Comparison of ENCODE assay signal across 25 mouse cellular contexts in genomic region chr15:102094157-102094556, GRCm38 (mm10). TPM values are rescaled to one million over a fixed set of nuclear protein-coding genes. Genes with fewer than 3 reads are reported as not detected.
DNase-seq lines count a peak whose midpoint lies in the region; ATAC-seq and TF ChIP-seq lines count a peak whose summit lies in the region.
"Had no signal": no experiment of that assay in that cellular context is flagged by ENCODE, and none has a peak within 500 bp of the region (broad histone marks: within the 10 kb centered on the region; RNA-seq: fewer than 3 reads in every experiment).

No protein-coding gene starts in this region.

- 19% methylated on average over 2 of the region's 2 CpGs for WGBS in intestine, postnatal 0 days
- 40% methylated on average over 2 of the region's 2 CpGs for WGBS in intestine, embryonic 16.5 days
- 59% methylated on average over 2 of the region's 2 CpGs for WGBS in lung, postnatal 0 days
- 15% methylated on average over 2 of the region's 2 CpGs for WGBS in small intestine, adult 2 months

- no peak overlapping the region for H3K4me3 ChIP-seq in intestine, postnatal 0 days (ENCODE audit: low read depth, low read length)
- no peak overlapping the region for H3K4me3 ChIP-seq in intestine, embryonic 16.5 days (ENCODE audit: low read length)
- H3K4me3 ChIP-seq in lung, postnatal 0 days (ENCODE audit: low read depth, low read length) = no peak overlapping the region
- no peak overlapping the region for H3K4me3 ChIP-seq in small intestine, adult 2 months (ENCODE audit: low read depth, low read length)
- H3K4me3 ChIP-seq: embryonic facial prominence, embryonic 10.5 days; embryonic facial prominence, embryonic 13.5 days; erythroblast, embryonic 14.5 days; forebrain, embryonic 12.5 days; forebrain, embryonic 15.5 days; heart, embryonic 10.5 days; heart, embryonic 13.5 days; hindbrain, embryonic 12.5 days; hindbrain, embryonic 15.5 days had no signal

- no peak for ATAC-seq in intestine, postnatal 0 days
- ATAC-seq in intestine, embryonic 16.5 days = no peak
- ATAC-seq in lung, postnatal 0 days = no peak
- ATAC-seq: CD4-positive, CD25-positive, alpha-beta regulatory T cell, adult 4 months; forebrain, embryonic 15.5 days had no signal

- no peak overlapping the region for H3K9ac ChIP-seq in intestine, postnatal 0 days (ENCODE audit: low read depth, low read length)
- no peak overlapping the region for H3K9ac ChIP-seq in intestine, embryonic 16.5 days (ENCODE audit: low read depth, low read length)
- no peak overlapping the region for H3K9ac ChIP-seq in lung, postnatal 0 days (replicated peaks; ENCODE audit: low read depth)
- H3K9ac ChIP-seq: embryonic facial prominence, embryonic 13.5 days; forebrain, embryonic 12.5 days; forebrain, embryonic 15.5 days; heart, embryonic 13.5 days; hindbrain, embryonic 12.5 days; hindbrain, embryonic 15.5 days had no signal

- peaks cover 2% of the 10 kb centered on the region; the same call in 1 of the 2 replicates for H3K4me1 ChIP-seq in intestine, postnatal 0 days (replicated peaks; ENCODE audit: control insufficient read depth, insufficient read depth, low read length)
- H3K4me1 ChIP-seq in intestine, embryonic 16.5 days (ENCODE audit: control insufficient read depth, insufficient read depth, low read length) = peaks cover 14% of the 10 kb centered on the region
- peaks cover 12% of the 10 kb centered on the region for H3K4me1 ChIP-seq in lung, postnatal 0 days (ENCODE audit: insufficient read depth, low read depth, low read length)
- peaks cover 2% of the 10 kb centered on the region; the same call in 1 of the 2 replicates for H3K4me1 ChIP-seq in small intestine, adult 2 months (ENCODE audit: control insufficient read depth, insufficient read depth, insufficient read length, low read length)
- H3K4me1 ChIP-seq: forebrain, embryonic 15.5 days had no signal

- DNase-seq in lung, postnatal 0 days (ENCODE audit: low spot score) = no peak
- no peak for DNase-seq in lung, postnatal 14 days
- no peak for DNase-seq in retina, embryonic 14.5 days (ENCODE audit: low spot score)
- DNase-seq: adrenal gland, adult 2 months; adrenal gland, postnatal 14 days; cerebellum, adult 11-12 months; cerebellum, adult 8-10 months; cerebellum, postnatal 10 days; cerebellum, postnatal 36 days; embryo, embryonic 11 days; gastrocnemius, postnatal 14 days; heart, adult 18-20 months had no signal

- H3K4me2 ChIP-seq in intestine, postnatal 0 days (replicated peaks; ENCODE audit: low read depth) = no peak overlapping the region
- H3K4me2 ChIP-seq in intestine, embryonic 16.5 days (ENCODE audit: low read depth, low read length) = no peak overlapping the region
- no peak overlapping the region for H3K4me2 ChIP-seq in lung, postnatal 0 days (replicated peaks; ENCODE audit: low read depth, low read length)
- H3K4me2 ChIP-seq: embryonic facial prominence, embryonic 13.5 days; forebrain, embryonic 12.5 days; forebrain, embryonic 15.5 days; heart, embryonic 13.5 days; hindbrain, embryonic 12.5 days; hindbrain, embryonic 15.5 days had no signal

- peaks cover 88% of the 10 kb centered on the region for H3K36me3 ChIP-seq in intestine, postnatal 0 days (ENCODE audit: control insufficient read depth, insufficient read depth)
- peaks cover 22% of the 10 kb centered on the region for H3K36me3 ChIP-seq in intestine, embryonic 16.5 days (ENCODE audit: control insufficient read depth, insufficient read depth, low read length)
- peaks cover 53% of the 10 kb centered on the region for H3K36me3 ChIP-seq in lung, postnatal 0 days (ENCODE audit: insufficient read depth, low read length)
- peaks cover 70% of the 10 kb centered on the region for H3K36me3 ChIP-seq in small intestine, adult 2 months (ENCODE audit: control insufficient read depth, insufficient read depth, low read length)

- peak; percentile 18; the same call in 1 of the 2 replicates for TF ChIP-seq CTCF in intestine, postnatal 0 days (IDR thresholded peaks at IDR 0.05; ENCODE audit: low read depth)
- TF ChIP-seq CTCF in lung, postnatal 0 days (IDR thresholded peaks at IDR 0.05) = peak; percentile 18; the same call in 1 of the 2 replicates
- no peak for TF ChIP-seq CTCF in small intestine, adult 2 months (IDR thresholded peaks at IDR 0.05; ENCODE audit: extremely low read depth, insufficient read length, insufficient replicate concordance, low read depth, low read length)

- TF ChIP-seq EP300 in lung, postnatal 0 days (IDR thresholded peaks at IDR 0.05) = no peak

- H3K27me3 ChIP-seq in intestine, postnatal 0 days (replicated peaks; ENCODE audit: control insufficient read depth, insufficient read depth, low read length) = no peaks in the 10 kb centered on the region
- H3K27me3 ChIP-seq in intestine, embryonic 16.5 days (replicated peaks; ENCODE audit: control insufficient read depth, insufficient read depth, low read length) = no peaks in the 10 kb centered on the region
- no peaks in the 10 kb centered on the region for H3K27me3 ChIP-seq in lung, postnatal 0 days (replicated peaks; ENCODE audit: insufficient read depth, low read length)
- H3K27me3 ChIP-seq in small intestine, adult 2 months (ENCODE audit: control insufficient read depth, insufficient read depth, low read length) = no peaks in the 10 kb centered on the region
- H3K27me3 ChIP-seq: embryonic facial prominence, embryonic 13.5 days; forebrain, embryonic 15.5 days; heart, embryonic 13.5 days had no signal

- no peaks in the 10 kb centered on the region for H3K9me3 ChIP-seq in intestine, postnatal 0 days (ENCODE audit: control insufficient read depth)
- H3K9me3 ChIP-seq in intestine, embryonic 16.5 days (ENCODE audit: control insufficient read depth, low read length) = no peaks in the 10 kb centered on the region
- H3K9me3 ChIP-seq in lung, postnatal 0 days (ENCODE audit: low read length) = no peaks in the 10 kb centered on the region
- H3K9me3 ChIP-seq: embryonic facial prominence, embryonic 10.5 days; embryonic facial prominence, embryonic 13.5 days; forebrain, embryonic 12.5 days; forebrain, embryonic 15.5 days; heart, embryonic 10.5 days; heart, embryonic 13.5 days; hindbrain, embryonic 12.5 days; hindbrain, embryonic 15.5 days had no signal

- H3K27ac ChIP-seq in intestine, postnatal 0 days (ENCODE audit: low read depth, low read length) = no peak overlapping the region; the same call in 1 of the 2 replicates
- no peak overlapping the region for H3K27ac ChIP-seq in intestine, embryonic 16.5 days (ENCODE audit: low read length)
- H3K27ac ChIP-seq in lung, postnatal 0 days (ENCODE audit: low read length) = no peak overlapping the region
- H3K27ac ChIP-seq in small intestine, adult 2 months (ENCODE audit: insufficient read depth, low read depth, low read length) = 0 out of 2 replicates have a peak overlapping the region, but pooled peaks have one; percentile 4
- H3K27ac ChIP-seq: embryonic facial prominence, embryonic 10.5 days; embryonic facial prominence, embryonic 13.5 days; forebrain, embryonic 12.5 days; forebrain, embryonic 15.5 days; heart, embryonic 10.5 days; heart, embryonic 13.5 days; hindbrain, embryonic 12.5 days; hindbrain, embryonic 15.5 days had no signal

- no peak for TF ChIP-seq POLR2A in small intestine, adult 2 months (IDR thresholded peaks at IDR 0.05; ENCODE audit: low read depth, low read length)

RNA-seq across cellular contexts. Expression of gene Tns2, which starts 6.1 kb away (rescaled TPM):
- 11.7 and 15.0 TPM in 2 replicates for polyA plus RNA-seq in intestine, postnatal 0 days (2015; fragmentation: Nextera tagmentation; extraction: Ambion mirVana)
- polyA plus RNA-seq in intestine, embryonic 16.5 days (2015; fragmentation: Nextera tagmentation; extraction: Ambion mirVana) = 26.4 and 28.6 TPM in 2 replicates
- 48.7 and 51.6 TPM in 2 replicates for polyA plus RNA-seq in lung, postnatal 0 days (2015; fragmentation: Nextera tagmentation; extraction: Ambion mirVana)
- 26.4 and 42.5 TPM in 2 replicates for polyA plus RNA-seq in small intestine, adult 2 months (2012; rRNA removed)

RNA-seq across cellular contexts. Expression of gene Eif4b, which starts 20.6 kb away (rescaled TPM):
- 47.8 and 53.0 TPM in 2 replicates for polyA plus RNA-seq in intestine, postnatal 0 days (2015; fragmentation: Nextera tagmentation; extraction: Ambion mirVana)
- 112 and 117 TPM in 2 replicates for polyA plus RNA-seq in intestine, embryonic 16.5 days (2015; fragmentation: Nextera tagmentation; extraction: Ambion mirVana)
- polyA plus RNA-seq in lung, postnatal 0 days (2015; fragmentation: Nextera tagmentation; extraction: Ambion mirVana) = 54.0 and 61.8 TPM in 2 replicates
- polyA plus RNA-seq in small intestine, adult 2 months (2012; rRNA removed) = 22.7 and 54.7 TPM in 2 replicates

RNA-seq across cellular contexts. Expression of gene Spryd3, which starts 41.9 kb away (rescaled TPM):
- 26.3 and 26.7 TPM in 2 replicates for polyA plus RNA-seq in intestine, postnatal 0 days (2015; fragmentation: Nextera tagmentation; extraction: Ambion mirVana)
- 27.5 and 28.0 TPM in 2 replicates for polyA plus RNA-seq in intestine, embryonic 16.5 days (2015; fragmentation: Nextera tagmentation; extraction: Ambion mirVana)
- polyA plus RNA-seq in lung, postnatal 0 days (2015; fragmentation: Nextera tagmentation; extraction: Ambion mirVana) = 20.4 and 22.2 TPM in 2 replicates
- 22.7 and 48.8 TPM in 2 replicates for polyA plus RNA-seq in small intestine, adult 2 months (2012; rRNA removed)

RNA-seq across cellular contexts. Expression of gene Igfbp6, which starts 50.0 kb away (rescaled TPM):
- polyA plus RNA-seq in intestine, postnatal 0 days (2015; fragmentation: Nextera tagmentation; extraction: Ambion mirVana) = 27.8 and 29.1 TPM in 2 replicates
- 11.8 and 11.9 TPM in 2 replicates for polyA plus RNA-seq in intestine, embryonic 16.5 days (2015; fragmentation: Nextera tagmentation; extraction: Ambion mirVana)
- polyA plus RNA-seq in lung, postnatal 0 days (2015; fragmentation: Nextera tagmentation; extraction: Ambion mirVana) = 109 and 123 TPM in 2 replicates
- 5.4 and 22.3 TPM in 2 replicates for polyA plus RNA-seq in small intestine, adult 2 months (2012; rRNA removed)
- polyA plus RNA-seq: hindbrain, embryonic 12.5 days had no signal

RNA-seq across cellular contexts. Expression of gene Soat2, which starts 56.2 kb away (rescaled TPM):
- 52.7 and 56.7 TPM in 2 replicates for polyA plus RNA-seq in intestine, postnatal 0 days (2015; fragmentation: Nextera tagmentation; extraction: Ambion mirVana)
- polyA plus RNA-seq in intestine, embryonic 16.5 days (2015; fragmentation: Nextera tagmentation; extraction: Ambion mirVana) = 25.0 and 31.2 TPM in 2 replicates
- 0.08 and 0.16 TPM in 2 replicates for polyA plus RNA-seq in lung, postnatal 0 days (2015; fragmentation: Nextera tagmentation; extraction: Ambion mirVana)
- 94.1 and 454 TPM in 2 replicates for polyA plus RNA-seq in small intestine, adult 2 months (2012; rRNA removed)
- polyA plus RNA-seq: embryonic facial prominence, embryonic 13.5 days; forebrain, embryonic 15.5 days had no signal
